Mouse (Mus musculus) forebrain, embryonic 11.5 days (tissue): ENCODE measurements around the gene Slc22a14. TPM values are rescaled to one million over a fixed set of nuclear protein-coding genes. Genes with fewer than 3 reads are reported as not detected.
A peak's percentile ranks its signal among the peaks of the same experiment; 100 is the strongest.

Source experiments
- ATAC-seq: fragments of 200-750 bp; cut with Nextera tagmentation; replicated peaks from 2 replicates; pipeline ENCODE4 v1.8.0; 2017; ENCODE audit warnings: moderate TSS enrichment; ENCODE audit not compliant: low FRiP score
- DNase-seq: peaks from one replicate; pipeline ENCODE4 v3.0.0-alpha.2; 2017; ENCODE audit warnings: low spot score
- H3K27ac ChIP-seq: fragments of 300-500 bp; sonication (generic); 2 replicates; pipeline ENCODE4 v1.5.1; 2014; ENCODE audit warnings: low read depth, low read length
- H3K27me3 ChIP-seq: fragments of 300-500 bp; sonication (generic); 2 replicates; pipeline ENCODE4 v1.6.1; 2014; ENCODE audit warnings: mild to moderate bottlenecking, low read length, mixed read lengths; ENCODE audit not compliant: control insufficient read depth, insufficient read depth
- H3K36me3 ChIP-seq: fragments of 300-500 bp; sonication (generic); 2 replicates; pipeline ENCODE4 v1.6.1; 2014; ENCODE audit warnings: mild to moderate bottlenecking, low read length, moderate library complexity, mixed read lengths; ENCODE audit not compliant: control insufficient read depth, insufficient read depth
- H3K4me1 ChIP-seq: fragments of 300-500 bp; sonication (generic); replicated peaks from 2 replicates; pipeline ENCODE4 v1.6.1; 2014; ENCODE audit warnings: low read length, mixed read lengths; ENCODE audit not compliant: control insufficient read depth, insufficient read depth
- H3K4me2 ChIP-seq: fragments of 300-500 bp; sonication (generic); 2 replicates; pipeline ENCODE4 v1.6.1; 2014; ENCODE audit warnings: low read depth, mild to moderate bottlenecking, low read length, moderate library complexity, mixed read lengths; ENCODE audit not compliant: severe bottlenecking
- H3K4me3 ChIP-seq: fragments of 300-500 bp; sonication (generic); 2 replicates; pipeline ENCODE4 v1.5.1; 2014; ENCODE audit warnings: low read depth, low read length
- H3K9ac ChIP-seq: fragments of 300-500 bp; sonication (generic); 2 replicates; pipeline ENCODE4 v1.6.1; 2014; ENCODE audit warnings: low read length
- H3K9me3 ChIP-seq: fragments of 300-500 bp; sonication (generic); 2 replicates; pipeline ENCODE4 v1.6.1; 2016; ENCODE audit warnings: low read length, mixed read lengths; ENCODE audit not compliant: control insufficient read depth
- WGBS: fragments of 180-500 bp; shearing (Covaris S2); extraction: QIAGEN DNeasy Blood & Tissue Kit; methylation state at CpG from one replicate; pipeline ENCODE4 v1.1.7; 2014; 5-methylcytosine and 5-hydroxymethylcytosine counted together
- polyA plus RNA-seq: library from polyadenylated mRNA; unstranded; fragments of >200 nt; fragmentation: Nextera tagmentation; extraction: Ambion mirVana; gene quantifications from 2 replicates; pipeline ENCODE4 v1.2.1, GENCODE M21; 2014

Slc22a14 gene
- polyA plus RNA-seq, 1 experiment from 2014 or later, result not detected

DNA sequence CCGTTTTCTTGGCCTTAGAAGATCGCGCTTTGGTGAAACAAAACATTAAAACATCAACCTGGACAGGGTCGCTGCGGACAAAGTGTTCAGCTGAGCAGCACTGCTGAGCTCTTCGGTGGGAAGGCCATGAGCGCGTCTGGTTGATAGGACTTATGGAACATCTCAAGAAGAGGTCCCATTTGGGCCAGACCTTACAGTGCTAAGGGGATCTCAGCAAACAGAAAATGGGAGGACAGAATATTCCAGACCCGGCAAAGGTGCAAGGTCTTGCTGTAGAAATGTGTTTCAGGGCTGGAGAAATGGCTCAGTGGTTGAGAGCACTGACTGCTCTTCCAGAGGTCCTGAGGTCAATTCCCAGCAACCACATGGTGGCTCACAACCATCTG lies 42.1 kb downstream of the Slc22a14 start:
- H3K4me3 ChIP-seq, result peak overlapping the region; percentile 90
- WGBS, result 8% methylated on average over 9 of the region's 9 CpGs
- DNase-seq (no peak), ATAC-seq (peak; percentile 1; the same call in 1 of the 2 replicates)
- H3K36me3 ChIP-seq, result no peaks in the 10 kb centered on the region
- no peaks in the 10 kb centered on the region; the same call in 1 of the 2 replicates for H3K4me1 ChIP-seq
- H3K27me3 ChIP-seq, result no peaks in the 10 kb centered on the region
- peak overlapping the region; percentile 79 for H3K4me2 ChIP-seq
- no peaks in the 10 kb centered on the region for H3K9me3 ChIP-seq
- H3K27ac ChIP-seq, result peak overlapping the region; percentile 85
- peak overlapping the region; percentile 90 for H3K9ac ChIP-seq

GRCm38 (mm10) chr9:119322289-119323259 lies 42.8 kb downstream of the Slc22a14 start, which contains the start of gene Oxsr1:
Gene Oxsr1 (minus strand): TSS chr9:119322427.
- no peaks in the 10 kb centered on the region for H3K9me3 ChIP-seq
- under 1% methylated on average over 76 of the region's 76 CpGs for WGBS
- peak; percentile 97 for DNase-seq

GRCm38 (mm10) chr9:119321392-119322229 lies 43.7 kb downstream of the Slc22a14 start:
- Histone ChIP-seq H3K27ac (peak overlapping the region; percentile 85), H3K4me2 (peak overlapping the region; percentile 98), H3K4me3 (peak overlapping the region; percentile 90), H3K36me3 (no peaks in the 10 kb centered on the region), H3K4me1 (no peaks in the 10 kb centered on the region; the same call in 1 of the 2 replicates), H3K9me3 (no peaks in the 10 kb centered on the region), H3K9ac (peak overlapping the region; percentile 90), H3K27me3 (no peaks in the 10 kb centered on the region)
- DNase-seq (no peak), ATAC-seq (peak; percentile 38; the same call in 1 of the 2 replicates)
- under 1% methylated on average over 57 of the region's 59 CpGs for WGBS

More at GRCm38 (mm10) chr9:119322289-119323259, 42.8 kb downstream of the Slc22a14 start, which contains the start of gene Oxsr1:
- Histone ChIP-seq H3K27ac (peak within 1 kb of the TSS; percentile 85), H3K36me3 (no peaks in the 10 kb centered on the region), H3K4me3 (peak within 1 kb of the TSS; percentile 90), H3K9ac (peak within 1 kb of the TSS; percentile 90), H3K27me3 (no peaks in the 10 kb centered on the region), H3K4me2 (peak within 1 kb of the TSS; percentile 98), H3K4me1 (no peaks in the 10 kb centered on the region; the same call in 1 of the 2 replicates)
- ATAC-seq, result peak; percentile 96

DNA sequence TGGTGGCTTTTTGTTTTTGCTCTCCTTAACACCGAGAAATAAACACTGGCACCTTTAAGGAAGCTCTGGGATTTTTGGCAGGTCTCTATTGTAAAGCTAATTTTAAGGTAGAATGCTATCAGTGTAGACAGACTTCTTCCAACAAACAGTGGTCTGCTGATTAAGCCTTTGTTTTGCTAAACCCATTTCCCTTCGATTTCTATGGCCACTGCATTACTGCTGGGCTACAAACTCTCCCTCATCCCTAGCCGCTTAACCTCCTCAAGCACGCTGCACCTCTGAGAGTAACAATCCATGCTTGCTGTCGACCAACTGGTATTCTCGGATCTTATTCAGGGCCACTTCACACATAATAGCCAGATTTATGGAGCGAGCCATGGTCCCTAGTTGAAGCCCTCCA lies 44.4 kb downstream of the Slc22a14 start:
- H3K4me2 ChIP-seq, result peak overlapping the region; percentile 98
- DNase-seq (no peak), ATAC-seq (no peak)
- H3K9ac ChIP-seq, result peak overlapping the region; percentile 90
- peak overlapping the region; percentile 90 for H3K4me3 ChIP-seq
- no peaks in the 10 kb centered on the region for H3K9me3 ChIP-seq
- WGBS, result 10% methylated on average over 7 of the region's 7 CpGs
- no peak overlapping the region for H3K27ac ChIP-seq
- H3K36me3 ChIP-seq, result no peaks in the 10 kb centered on the region
- H3K4me1 ChIP-seq, result no peaks in the 10 kb centered on the region; the same call in 1 of the 2 replicates
- no peaks in the 10 kb centered on the region for H3K27me3 ChIP-seq

- H3K36me3 ChIP-seq, result no peaks in the 10 kb centered on the region
- ATAC-seq (no peak), DNase-seq (no peak)
- 81% methylated on average over 7 of the region's 7 CpGs for WGBS
- H3K27ac ChIP-seq, result no peak overlapping the region
- H3K9me3 ChIP-seq, result no peaks in the 10 kb centered on the region
- peak overlapping the region; percentile 18; the same call in 1 of the 2 replicates for H3K4me2 ChIP-seq
- no peaks in the 10 kb centered on the region; the same call in 1 of the 2 replicates for H3K4me1 ChIP-seq
- H3K9ac ChIP-seq, result no peak overlapping the region
- H3K4me3 ChIP-seq, result no peak overlapping the region; the same call in 1 of the 2 replicates
- no peaks in the 10 kb centered on the region for H3K27me3 ChIP-seq
Observed at GRCm38 (mm10) chr9:119320446-119320845, 44.9 kb downstream of the Slc22a14 start.

DNA sequence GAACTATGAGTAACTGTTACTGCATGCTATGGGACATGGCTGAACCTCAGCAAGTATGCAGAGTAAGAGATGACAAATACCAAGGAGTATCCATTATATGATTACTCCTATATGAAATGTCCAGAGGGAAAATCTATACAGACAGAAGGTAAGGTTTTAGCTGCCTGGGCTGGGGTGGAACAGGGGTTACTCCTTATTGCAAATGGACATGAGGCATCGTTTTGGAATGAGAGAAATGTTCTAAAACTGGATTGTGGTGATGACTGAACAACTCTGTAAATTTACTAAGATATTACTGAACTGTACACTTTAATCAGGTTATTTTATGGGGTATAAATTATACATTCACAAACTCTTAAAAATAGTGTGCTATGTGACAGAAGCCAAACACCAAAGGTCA lies 46.5 kb downstream of the Slc22a14 start:
- no peaks in the 10 kb centered on the region for H3K36me3 ChIP-seq
- no peaks in the 10 kb centered on the region for H3K9me3 ChIP-seq
- no peak overlapping the region for H3K27ac ChIP-seq
- ATAC-seq (no peak), DNase-seq (no peak)
- no peaks in the 10 kb centered on the region for H3K27me3 ChIP-seq
- WGBS, result 86% methylated on average over 1 of the region's 1 CpGs
- H3K9ac ChIP-seq, result no peak overlapping the region
- H3K4me3 ChIP-seq, result no peak overlapping the region
- no peaks in the 10 kb centered on the region; the same call in 1 of the 2 replicates for H3K4me1 ChIP-seq
- no peak overlapping the region for H3K4me2 ChIP-seq

DNA sequence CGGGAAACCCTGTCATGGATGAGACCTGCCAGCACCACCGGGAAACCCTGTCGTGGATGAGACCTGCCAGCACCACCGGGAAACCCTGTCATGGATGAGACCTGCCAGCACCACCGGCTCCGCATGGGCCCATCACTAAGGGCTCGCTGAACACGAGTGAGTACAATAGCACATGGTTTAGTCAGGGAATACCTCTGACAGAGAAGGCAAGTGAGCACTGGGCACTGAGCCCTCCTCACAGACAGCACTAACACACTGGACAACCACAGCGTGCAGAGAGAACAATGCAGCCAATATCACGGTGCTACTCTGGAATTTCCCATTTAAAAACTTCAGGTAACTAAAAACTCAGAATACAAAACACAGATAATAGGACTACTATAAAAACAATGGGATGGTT lies 52.3 kb downstream of the Slc22a14 start:
- DNase-seq (no peak), ATAC-seq (no peak)
- H3K9me3 ChIP-seq, result no peaks in the 10 kb centered on the region
- 90% methylated on average over 10 of the region's 10 CpGs for WGBS
- no peak overlapping the region for H3K9ac ChIP-seq
- no peak overlapping the region for H3K27ac ChIP-seq
- H3K4me2 ChIP-seq, result no peak overlapping the region
- H3K36me3 ChIP-seq, result no peaks in the 10 kb centered on the region
- no peaks in the 10 kb centered on the region for H3K4me1 ChIP-seq
- no peak overlapping the region for H3K4me3 ChIP-seq
- no peaks in the 10 kb centered on the region for H3K27me3 ChIP-seq

GRCm38 (mm10) chr9:119309067-119309466 lies 56.3 kb downstream of the Slc22a14 start:
- no peaks in the 10 kb centered on the region for H3K4me1 ChIP-seq
- H3K4me3 ChIP-seq, result no peak overlapping the region
- DNase-seq (no peak), ATAC-seq (no peak)
- 93% methylated on average over 1 of the region's 1 CpGs for WGBS
- H3K4me2 ChIP-seq, result no peak overlapping the region
- H3K9me3 ChIP-seq, result no peaks in the 10 kb centered on the region
- no peak overlapping the region for H3K9ac ChIP-seq
- no peaks in the 10 kb centered on the region for H3K27me3 ChIP-seq
- H3K36me3 ChIP-seq, result no peaks in the 10 kb centered on the region
- no peak overlapping the region for H3K27ac ChIP-seq
